Mouse (Mus musculus) stomach, embryonic 15.5 days (tissue): Measurements from ENCODE around the gene Zmynd10. TPM values are rescaled to one million over a fixed set of nuclear protein-coding genes. Genes with fewer than 3 reads are reported as not detected.

ENCODE experiments used
- ATAC-seq: fragments of 200-750 bp; cut with Nextera tagmentation; 2 replicates; pipeline ENCODE4 v1.8.0; 2017; ENCODE audit warnings: low read depth, moderate number of reproducible peaks, moderate TSS enrichment; ENCODE audit not compliant: insufficient read depth, low FRiP score
- H3K27ac ChIP-seq: fragments of 300-500 bp; sonication (generic); 2 replicates; pipeline ENCODE4 v1.5.1; 2015; ENCODE audit warnings: mild to moderate bottlenecking, inconsistent platforms
- H3K27me3 ChIP-seq: fragments of 300-500 bp; sonication (generic); replicated peaks from 2 replicates; pipeline ENCODE4 v1.6.1; 2015; ENCODE audit warnings: inconsistent platforms
- H3K36me3 ChIP-seq: fragments of 300-500 bp; sonication (generic); 2 replicates; pipeline ENCODE4 v1.6.1; 2015; ENCODE audit warnings: inconsistent platforms
- H3K4me1 ChIP-seq: fragments of 300-500 bp; sonication (generic); 2 replicates; pipeline ENCODE4 v1.6.1; 2015; ENCODE audit warnings: inconsistent platforms
- H3K4me2 ChIP-seq: fragments of 300-500 bp; sonication (generic); 2 replicates; pipeline ENCODE4 v1.6.1; 2015; ENCODE audit warnings: mild to moderate bottlenecking, inconsistent platforms
- H3K4me3 ChIP-seq: fragments of 300-500 bp; sonication (generic); replicated peaks from 2 replicates; pipeline ENCODE4 v1.5.1; 2015; ENCODE audit warnings: inconsistent platforms
- H3K9ac ChIP-seq: fragments of 300-500 bp; sonication (generic); 2 replicates; pipeline ENCODE4 v1.6.1; 2015; ENCODE audit warnings: inconsistent platforms
- H3K9me3 ChIP-seq: fragments of 300-500 bp; sonication (generic); 2 replicates; pipeline ENCODE4 v1.6.1; 2016; ENCODE audit warnings: inconsistent platforms
- WGBS: fragments of 180-500 bp; shearing (Covaris S2); methylation state at CpG from one replicate; pipeline ENCODE4 v1.1.7; 2015; 5-methylcytosine and 5-hydroxymethylcytosine counted together
- polyA plus RNA-seq: library from polyadenylated mRNA; unstranded; fragments of >200 nt; fragmentation: Nextera tagmentation; extraction: Ambion mirVana; gene quantifications from 2 replicates; pipeline ENCODE4 v1.2.1, GENCODE M21; 2015

Zmynd10 gene
- polyA plus RNA-seq, 1 experiment from 2014 or later: 0.94 TPM

DNA sequence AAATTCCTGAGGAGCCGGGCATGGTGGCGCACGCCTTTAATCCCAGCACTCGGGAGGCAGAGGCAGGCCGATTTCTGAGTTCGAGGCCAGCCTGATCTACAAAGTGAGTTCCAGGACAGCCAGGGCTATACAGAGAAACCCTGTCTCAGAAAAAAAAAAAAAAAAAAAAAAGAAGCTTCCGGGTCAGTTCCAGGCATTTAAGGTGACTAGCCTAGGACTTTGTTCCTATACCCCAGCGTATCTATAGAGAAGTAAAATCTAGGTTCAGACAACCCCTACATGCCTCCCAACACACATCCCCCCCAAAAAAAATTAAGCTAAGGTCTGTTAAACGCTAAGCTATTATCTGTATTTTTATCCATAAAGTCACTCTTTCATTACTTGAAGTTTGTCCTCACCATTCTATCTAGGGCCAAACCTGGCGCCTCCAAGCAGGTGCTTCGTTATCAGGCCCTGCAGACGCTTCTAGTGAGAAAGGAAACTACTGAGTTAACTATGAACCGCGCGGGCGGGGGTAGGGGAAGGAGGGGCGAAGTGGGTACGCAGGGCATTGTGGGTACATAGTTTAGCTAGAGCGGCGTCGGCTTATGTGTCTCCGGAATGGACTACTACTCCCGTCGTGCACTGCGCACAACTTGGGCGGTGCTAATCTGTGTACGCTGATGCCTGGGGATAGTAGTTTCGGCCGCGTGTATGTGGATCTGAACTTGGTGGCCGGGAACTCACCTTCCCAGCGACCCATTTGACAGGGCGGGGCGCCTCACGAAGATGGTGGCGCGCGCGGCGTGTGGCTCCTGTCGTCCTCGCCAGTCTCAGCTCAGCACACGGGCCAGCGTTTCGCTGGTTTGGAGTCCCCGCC, 40.1 kb downstream of the Zmynd10 start, which contains the start of gene Ifrd2:
Gene Ifrd2, plus strand, starts transcription at position 669 of the 859 bp plus-strand sequence.
- H3K9ac ChIP-seq: peak within 1 kb of the TSS; percentile 73
- WGBS: 12% methylated on average over 46 of the region's 46 CpGs
- H3K27me3 ChIP-seq: no peaks in the 10 kb centered on the region
- peaks cover 20% of the 10 kb centered on the region for H3K4me1 ChIP-seq
- H3K36me3 ChIP-seq: peaks cover 25% of the 10 kb centered on the region
- peak; percentile 97 for ATAC-seq
- H3K4me3 ChIP-seq: peak within 1 kb of the TSS; percentile 78
- peak within 1 kb of the TSS; percentile 83 for H3K4me2 ChIP-seq
- no peaks in the 10 kb centered on the region for H3K9me3 ChIP-seq
- peak within 1 kb of the TSS; percentile 62 for H3K27ac ChIP-seq

DNA sequence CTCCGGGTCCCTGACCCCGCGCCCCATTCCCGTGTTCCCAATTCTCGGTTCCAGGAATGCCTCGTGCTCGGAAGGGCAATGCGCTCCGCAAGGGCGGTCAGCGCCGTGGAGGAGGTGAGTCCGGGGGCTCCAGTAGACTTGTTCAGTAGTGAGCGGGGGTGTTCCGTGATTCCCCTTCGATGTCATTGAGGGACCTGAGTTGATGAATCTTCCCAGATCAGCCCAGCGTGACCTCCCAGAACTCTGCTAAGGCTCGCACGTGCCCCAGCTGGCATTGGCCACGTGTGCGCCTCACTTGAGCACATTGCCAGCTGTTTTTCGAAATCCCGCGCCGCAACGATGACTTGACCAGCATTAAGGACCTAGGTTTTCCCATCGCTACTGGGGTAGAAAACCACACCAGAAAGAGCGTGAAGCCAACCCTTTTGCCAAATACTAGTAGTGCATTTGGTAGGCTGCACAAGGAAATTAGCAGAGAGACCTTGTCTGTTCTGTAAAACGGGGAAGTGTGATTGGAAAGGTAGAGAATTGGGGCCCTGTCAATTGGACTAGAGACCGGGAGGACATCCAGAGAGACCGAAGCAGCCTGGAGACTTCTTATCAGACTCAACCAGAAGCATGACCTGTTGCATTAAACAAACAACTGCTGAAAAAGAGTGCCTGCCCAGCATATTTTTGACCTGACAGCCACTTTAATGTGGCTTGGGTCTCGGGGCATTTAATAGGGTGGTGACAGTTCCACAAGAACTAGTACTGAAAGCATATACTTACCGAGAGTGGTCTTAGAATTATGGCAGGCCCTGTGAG, 40.9 kb downstream of the Zmynd10 start:
- peak overlapping the region; percentile 78 for H3K4me3 ChIP-seq
- H3K27me3 ChIP-seq: no peaks in the 10 kb centered on the region
- ATAC-seq: no peak
- 3% methylated on average over 33 of the region's 33 CpGs for WGBS
- H3K4me2 ChIP-seq: peak overlapping the region; percentile 83
- H3K9ac ChIP-seq: peak overlapping the region; percentile 73
- H3K36me3 ChIP-seq: peaks cover 29% of the 10 kb centered on the region
- H3K27ac ChIP-seq: peak overlapping the region; percentile 62
- no peaks in the 10 kb centered on the region for H3K9me3 ChIP-seq
- peaks cover 17% of the 10 kb centered on the region for H3K4me1 ChIP-seq

DNA sequence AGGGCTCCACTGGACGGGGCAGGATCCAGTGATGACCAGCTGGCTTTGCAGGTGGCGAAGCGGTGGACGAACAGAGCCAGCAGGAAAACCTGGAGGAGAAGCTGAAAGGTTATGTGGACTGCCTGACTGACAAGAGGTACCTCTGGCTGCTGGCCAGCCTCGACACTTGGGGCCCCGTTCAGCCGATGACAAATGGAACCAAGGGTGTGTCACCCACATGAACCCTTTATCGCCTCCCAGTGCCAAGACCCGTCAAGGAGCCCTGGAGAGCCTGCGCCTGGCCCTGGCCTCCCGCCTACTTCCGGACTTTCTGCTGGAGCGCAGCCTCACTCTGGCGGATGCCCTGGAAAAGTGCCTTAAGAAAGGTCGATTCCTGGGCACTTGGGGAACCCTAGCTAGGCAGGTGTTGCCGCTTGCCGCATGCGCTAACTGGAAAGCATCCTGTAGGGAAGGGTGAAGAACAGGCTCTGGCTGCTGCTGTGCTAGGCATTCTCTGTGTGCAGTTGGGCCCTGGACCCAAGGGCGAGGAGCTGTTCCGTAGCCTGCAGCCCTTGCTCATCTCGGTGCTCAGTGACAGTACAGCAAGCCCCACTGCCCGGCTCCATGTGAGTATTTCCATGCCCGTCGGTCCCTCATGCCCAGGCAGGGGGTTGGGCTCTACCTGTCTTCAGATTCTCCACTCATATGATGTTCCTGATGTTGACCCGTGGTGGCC, 43.1 kb downstream of the Zmynd10 start:
- H3K9ac ChIP-seq: no peak overlapping the region

GRCm38 (mm10) chr9:107590773-107591060, 43.6 kb downstream of the Zmynd10 start:
- Histone ChIP-seq H3K4me2 (no peak overlapping the region; the same call in 1 of the 2 replicates), H3K36me3 (peaks cover 36% of the 10 kb centered on the region), H3K4me1 (peaks cover 17% of the 10 kb centered on the region), H3K9me3 (no peaks in the 10 kb centered on the region), H3K27me3 (no peaks in the 10 kb centered on the region), H3K4me3 (no peak overlapping the region), H3K27ac (peak overlapping the region; percentile 57; the same call in 1 of the 2 replicates), H3K9ac (no peak overlapping the region)
- ATAC-seq: no peak
- 86% methylated on average over 6 of the region's 6 CpGs for WGBS

More for the DNA sequence above, 43.1 kb downstream of the Zmynd10 start:
- Histone ChIP-seq H3K27ac (peak overlapping the region; percentile 57), H3K9me3 (no peaks in the 10 kb centered on the region), H3K4me1 (peaks cover 17% of the 10 kb centered on the region), H3K36me3 (peaks cover 36% of the 10 kb centered on the region), H3K4me2 (peak overlapping the region; percentile 83), H3K4me3 (no peak overlapping the region), H3K27me3 (no peaks in the 10 kb centered on the region)
- peak; percentile 24; the same call in 1 of the 2 replicates for ATAC-seq
- WGBS: 71% methylated on average over 25 of the region's 25 CpGs

DNA sequence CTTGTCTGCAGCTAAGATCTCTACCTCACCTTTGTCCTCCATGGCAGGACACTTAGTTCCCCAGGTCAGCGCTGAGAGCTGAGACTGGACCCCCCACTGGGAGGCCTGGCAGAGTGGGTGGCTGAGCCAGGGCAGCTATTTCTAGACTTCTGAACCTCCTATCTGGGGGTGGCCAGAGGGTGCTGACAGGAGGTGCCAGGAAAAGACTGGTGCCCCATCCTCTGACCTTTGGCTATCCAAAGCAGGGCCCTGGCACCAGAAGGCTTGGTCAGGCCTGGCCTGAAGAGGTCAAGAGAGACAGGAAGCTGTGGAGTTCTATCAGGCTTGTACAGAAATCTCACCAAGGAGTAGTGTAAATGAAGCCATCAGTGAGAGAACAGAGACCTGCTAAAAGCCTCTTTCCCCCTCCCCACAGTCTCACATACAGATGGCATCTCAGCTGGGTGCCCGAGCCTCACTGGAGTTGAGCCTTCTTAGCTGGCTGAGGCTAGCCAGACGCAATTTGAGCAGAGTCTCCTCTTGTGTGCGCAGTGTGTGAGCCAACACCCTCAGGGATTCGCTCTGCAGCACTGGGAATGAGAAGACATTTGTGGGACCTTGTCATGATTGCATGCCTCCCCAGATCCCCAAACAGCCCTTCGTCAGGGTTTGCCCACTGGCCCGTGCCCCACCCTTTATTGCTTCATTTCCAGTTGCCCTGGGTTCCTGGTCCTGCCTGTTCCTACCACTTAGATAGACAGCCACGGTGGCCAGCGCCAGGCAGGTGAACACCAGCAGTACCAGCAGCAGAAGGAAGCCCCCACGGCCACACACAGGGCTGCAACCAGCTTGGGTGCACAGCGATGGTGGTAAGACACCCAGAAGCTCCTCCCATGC, 46.2 kb downstream of the Zmynd10 start:
- Histone ChIP-seq H3K4me1 (peaks cover 12% of the 10 kb centered on the region), H3K36me3 (peaks cover 36% of the 10 kb centered on the region), H3K9me3 (no peaks in the 10 kb centered on the region), H3K27me3 (no peaks in the 10 kb centered on the region), H3K27ac (no peak overlapping the region), H3K9ac (no peak overlapping the region), H3K4me3 (no peak overlapping the region), H3K4me2 (no peak overlapping the region)
- WGBS: 84% methylated on average over 11 of the region's 11 CpGs
- ATAC-seq: no peak

GRCm38 (mm10) chr9:107594281-107595062, 47.4 kb downstream of the Zmynd10 start:
- Histone ChIP-seq H3K4me3 (no peak overlapping the region), H3K36me3 (peaks cover 36% of the 10 kb centered on the region), H3K4me1 (0 out of 2 replicates have a peak, but pooled peaks cover under 1% of the 10 kb centered on the region), H3K9ac (no peak overlapping the region), H3K27ac (no peak overlapping the region), H3K27me3 (no peaks in the 10 kb centered on the region), H3K4me2 (no peak overlapping the region), H3K9me3 (no peaks in the 10 kb centered on the region)
- WGBS: 75% methylated on average over 8 of the region's 8 CpGs
- no peak for ATAC-seq

GRCm38 (mm10) chr9:107596619-107597569, 49.8 kb downstream of the Zmynd10 start:
- no peak overlapping the region for H3K4me2 ChIP-seq
- 84% methylated on average over 11 of the region's 11 CpGs for WGBS
- peaks cover 16% of the 10 kb centered on the region for H3K36me3 ChIP-seq
- H3K4me1 ChIP-seq: no peaks in the 10 kb centered on the region
- no peak overlapping the region for H3K27ac ChIP-seq
- no peak for ATAC-seq
- H3K9me3 ChIP-seq: no peaks in the 10 kb centered on the region
- no peaks in the 10 kb centered on the region for H3K27me3 ChIP-seq
- H3K4me3 ChIP-seq: no peak overlapping the region
- H3K9ac ChIP-seq: no peak overlapping the region

DNA sequence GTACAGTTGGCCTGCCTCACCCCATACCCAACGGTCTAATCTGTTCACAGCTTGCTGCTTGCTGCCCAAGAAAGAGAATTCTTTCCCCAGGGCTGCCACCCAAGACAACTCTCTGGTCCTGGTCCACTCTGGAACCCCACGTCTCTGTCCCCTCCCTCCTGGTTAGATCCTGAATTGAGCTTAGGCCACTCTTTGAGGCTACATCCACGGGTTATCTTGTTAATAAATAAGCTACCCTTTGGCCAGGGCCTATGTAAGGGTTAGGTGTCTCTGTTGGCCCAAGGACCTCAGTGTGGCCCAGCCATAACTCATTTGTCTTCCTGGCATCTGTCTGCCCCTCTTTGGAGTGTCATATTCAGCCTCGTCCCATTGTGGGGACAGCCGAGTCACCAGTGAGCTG, 51.3 kb downstream of the Zmynd10 start:
- 72% methylated on average over 5 of the region's 5 CpGs for WGBS
- no peaks in the 10 kb centered on the region for H3K9me3 ChIP-seq
- H3K9ac ChIP-seq: no peak overlapping the region
- no peak overlapping the region for H3K4me3 ChIP-seq
- peaks cover 5% of the 10 kb centered on the region for H3K36me3 ChIP-seq
- H3K27ac ChIP-seq: no peak overlapping the region
- ATAC-seq: no peak
- H3K4me2 ChIP-seq: no peak overlapping the region
- H3K27me3 ChIP-seq: no peaks in the 10 kb centered on the region
- peaks cover 3% of the 10 kb centered on the region; the same call in 1 of the 2 replicates for H3K4me1 ChIP-seq

DNA sequence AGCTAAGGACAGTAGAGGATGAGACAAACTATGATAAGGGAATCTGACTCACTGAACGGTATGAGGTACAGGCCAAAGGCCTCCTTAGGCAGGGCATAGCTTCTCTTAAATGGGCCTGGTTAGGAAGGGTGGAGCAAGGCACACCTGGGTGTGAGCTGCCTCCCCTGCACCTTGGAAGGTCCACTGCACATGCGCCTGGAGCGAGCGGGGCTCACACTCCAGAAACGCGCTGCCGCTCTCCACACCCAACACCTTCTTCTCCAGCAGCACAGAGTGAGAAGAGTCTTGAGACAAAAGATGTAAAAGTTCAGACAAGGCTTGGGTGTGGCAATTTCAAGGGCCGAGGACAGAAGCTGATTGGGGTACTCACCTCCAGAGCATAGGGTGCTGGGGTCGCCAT, 52.3 kb downstream of the Zmynd10 start:
- Histone ChIP-seq H3K9me3 (no peaks in the 10 kb centered on the region), H3K4me3 (no peak overlapping the region), H3K9ac (no peak overlapping the region), H3K27ac (no peak overlapping the region), H3K4me2 (no peak overlapping the region), H3K27me3 (no peaks in the 10 kb centered on the region), H3K36me3 (no peaks in the 10 kb centered on the region), H3K4me1 (peaks cover 12% of the 10 kb centered on the region; the same call in 1 of the 2 replicates)
- WGBS: 84% methylated on average over 9 of the region's 9 CpGs
- ATAC-seq: no peak

- no peak for ATAC-seq
- Histone ChIP-seq H3K4me1 (peaks cover 15% of the 10 kb centered on the region; the same call in 1 of the 2 replicates), H3K9ac (no peak overlapping the region), H3K27ac (no peak overlapping the region), H3K4me3 (no peak overlapping the region), H3K4me2 (no peak overlapping the region), H3K36me3 (no peaks in the 10 kb centered on the region), H3K27me3 (no peaks in the 10 kb centered on the region), H3K9me3 (no peaks in the 10 kb centered on the region)
- 73% methylated on average over 14 of the region's 14 CpGs for whole genome bisulfite sequencing
Observed at GRCm38 (mm10) chr9:107599842-107600241, 52.7 kb downstream of the Zmynd10 start.
